Mouse (Mus musculus): ENCODE measurements around the gene Cacnb1. TPM values are rescaled to one million over a fixed set of nuclear protein-coding genes. Genes with fewer than 3 reads are reported as not detected.

Cacnb1 gene
- polyA plus RNA-seq (2016; fragmentation: Nextera tagmentation; extraction: Ambion mirVana): 38.2 and 40.9 TPM in 2 replicates

GRCm38 (mm10) chr11:98022555-98023371 lies at the start of gene Cacnb1:
Gene Cacnb1, minus strand, starts transcription at chr11:98023034.
- peak within 1 kb of the TSS; percentile 88 for H3K27ac ChIP-seq
- peaks cover 7% of the 10 kb centered on the region for H3K36me3 ChIP-seq
- H3K9ac ChIP-seq: peak within 1 kb of the TSS; percentile 88
- H3K9me3 ChIP-seq: no peaks in the 10 kb centered on the region
- WGBS: under 1% methylated on average over 51 of the region's 52 CpGs
- ATAC-seq (ENCODE audit: low FRiP score, low read depth): peak; percentile 46
- H3K4me2 ChIP-seq (replicated peaks): peak within 1 kb of the TSS; percentile 82
- H3K4me1 ChIP-seq: peaks cover 56% of the 10 kb centered on the region
- H3K27me3 ChIP-seq (replicated peaks): no peaks in the 10 kb centered on the region
- peak within 1 kb of the TSS; percentile 86 for H3K4me3 ChIP-seq

DNA sequence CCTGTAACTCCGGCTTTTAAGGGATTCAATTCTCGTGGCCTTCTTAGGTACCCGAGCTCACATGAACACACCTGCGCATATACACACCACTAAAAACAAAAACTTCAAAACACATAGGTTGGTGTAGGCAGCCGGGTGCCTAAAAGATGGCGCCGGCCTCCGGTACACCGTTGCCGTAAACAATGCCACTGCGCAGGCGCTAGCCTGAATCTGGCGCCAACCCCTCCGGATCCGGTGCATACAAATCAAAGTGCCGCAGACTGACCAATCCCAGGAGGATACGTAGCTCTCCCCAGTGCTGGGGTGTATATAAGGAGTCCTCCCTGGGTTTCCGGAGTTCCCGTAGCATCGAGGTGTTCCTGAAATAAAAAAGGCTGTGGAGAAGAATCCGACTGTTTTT lies 44.4 kb upstream of the Cacnb1 start:
- H3K27me3 ChIP-seq (replicated peaks): no peaks in the 10 kb centered on the region
- WGBS: 94% methylated on average over 21 of the region's 21 CpGs
- no peak for ATAC-seq (ENCODE audit: low FRiP score, low read depth)

GRCm38 (mm10) chr11:98066201-98066600 lies 43.4 kb upstream of the Cacnb1 start:
- Histone ChIP-seq H3K9ac (no peak overlapping the region), H3K27me3 (replicated peaks) (no peaks in the 10 kb centered on the region), H3K4me2 (replicated peaks) (no peak overlapping the region), H3K27ac (no peak overlapping the region), H3K9me3 (peaks cover 8% of the 10 kb centered on the region; the same call in 1 of the 2 replicates), H3K36me3 (no peaks in the 10 kb centered on the region), H3K4me1 (no peaks in the 10 kb centered on the region), H3K4me3 (no peak overlapping the region)
- no peak for ATAC-seq (ENCODE audit: low FRiP score, low read depth)
- WGBS: 92% methylated on average over 12 of the region's 12 CpGs

More for the DNA sequence above, 44.4 kb upstream of the Cacnb1 start:
- Histone ChIP-seq H3K27ac (no peak overlapping the region), H3K4me1 (no peaks in the 10 kb centered on the region), H3K36me3 (no peaks in the 10 kb centered on the region), H3K9me3 (peaks cover 8% of the 10 kb centered on the region; the same call in 1 of the 2 replicates), H3K4me3 (no peak overlapping the region), H3K4me2 (replicated peaks) (no peak overlapping the region), H3K9ac (no peak overlapping the region)

DNA sequence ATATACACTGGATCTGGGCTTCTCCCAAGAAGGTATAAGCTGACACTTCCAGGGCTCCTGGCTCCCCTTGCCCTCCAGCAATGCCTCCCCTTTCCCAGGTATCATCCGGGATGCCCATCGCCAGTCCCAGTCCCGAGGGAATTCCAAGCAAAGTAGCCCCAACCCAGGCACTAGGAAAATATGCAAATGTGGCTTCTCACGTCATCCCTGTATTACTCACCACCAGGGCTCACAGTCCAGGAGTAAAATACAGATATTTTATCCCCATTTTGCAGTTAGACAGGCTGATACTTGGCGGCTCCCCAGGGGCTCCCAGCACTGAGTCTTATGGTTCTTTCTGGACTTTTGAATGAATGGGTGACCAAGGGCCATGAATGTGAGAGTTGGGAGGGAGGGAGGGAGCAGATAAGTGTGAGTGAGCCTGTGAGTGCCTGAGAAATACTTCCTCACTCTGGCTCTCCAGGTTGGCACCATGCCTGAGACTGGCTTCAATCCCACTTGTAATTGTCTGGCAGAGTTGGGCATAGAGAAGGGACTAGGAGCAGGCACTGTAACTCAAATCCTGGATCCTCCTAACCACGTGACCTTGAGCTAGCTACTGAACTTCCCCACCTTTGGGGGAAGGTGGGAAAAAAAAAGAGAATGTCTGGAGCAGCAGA lies 39.2 kb upstream of the Cacnb1 start:
- no peak overlapping the region for H3K27ac ChIP-seq
- H3K27me3 ChIP-seq (replicated peaks): 0 out of 2 replicates have a peak, but pooled peaks cover 2% of the 10 kb centered on the region
- no peak overlapping the region for H3K4me2 ChIP-seq (replicated peaks)
- 0 out of 2 replicates have a peak, but pooled peaks cover 1% of the 10 kb centered on the region for H3K9me3 ChIP-seq
- H3K4me3 ChIP-seq: no peak overlapping the region
- 67% methylated on average over 6 of the region's 6 CpGs for WGBS
- H3K9ac ChIP-seq: no peak overlapping the region
- no peak for ATAC-seq (ENCODE audit: low FRiP score, low read depth)
- no peaks in the 10 kb centered on the region for H3K36me3 ChIP-seq
- H3K4me1 ChIP-seq: peaks cover 19% of the 10 kb centered on the region; the same call in 1 of the 2 replicates

- Histone ChIP-seq H3K27ac (no peak overlapping the region), H3K4me3 (no peak overlapping the region), H3K4me2 (replicated peaks) (no peak overlapping the region), H3K36me3 (no peaks in the 10 kb centered on the region), H3K9me3 (no peaks in the 10 kb centered on the region), H3K27me3 (replicated peaks) (0 out of 2 replicates have a peak, but pooled peaks cover 2% of the 10 kb centered on the region), H3K4me1 (peaks cover 19% of the 10 kb centered on the region; the same call in 1 of the 2 replicates), H3K9ac (no peak overlapping the region)
- 69% methylated on average over 3 of the region's 3 CpGs for WGBS
- ATAC-seq (ENCODE audit: low FRiP score, low read depth): no peak
Observed at GRCm38 (mm10) chr11:98061441-98061840, 38.6 kb upstream of the Cacnb1 start.

- H3K27me3 ChIP-seq (replicated peaks): peaks cover 8% of the 10 kb centered on the region; the same call in 1 of the 2 replicates
- no peak overlapping the region for H3K4me3 ChIP-seq
- WGBS: 72% methylated on average over 5 of the region's 5 CpGs
- H3K36me3 ChIP-seq: no peaks in the 10 kb centered on the region
- H3K9me3 ChIP-seq: no peaks in the 10 kb centered on the region
- peaks cover 19% of the 10 kb centered on the region; the same call in 1 of the 2 replicates for H3K4me1 ChIP-seq
- H3K4me2 ChIP-seq (replicated peaks): no peak overlapping the region
- no peak overlapping the region for H3K27ac ChIP-seq
- H3K9ac ChIP-seq: no peak overlapping the region
- ATAC-seq (ENCODE audit: low FRiP score, low read depth): no peak
Observed at GRCm38 (mm10) chr11:98060104-98060692, 37.4 kb upstream of the Cacnb1 start.

- 65% methylated on average over 7 of the region's 7 CpGs for WGBS
- Histone ChIP-seq H3K27ac (no peak overlapping the region), H3K4me1 (peaks cover 19% of the 10 kb centered on the region; the same call in 1 of the 2 replicates), H3K4me2 (replicated peaks) (no peak overlapping the region), H3K36me3 (no peaks in the 10 kb centered on the region), H3K9me3 (no peaks in the 10 kb centered on the region), H3K9ac (no peak overlapping the region), H3K4me3 (no peak overlapping the region), H3K27me3 (replicated peaks) (peaks cover 12% of the 10 kb centered on the region; the same call in 1 of the 2 replicates)
- ATAC-seq (ENCODE audit: low FRiP score, low read depth): no peak
Observed at GRCm38 (mm10) chr11:98059662-98060061, 36.8 kb upstream of the Cacnb1 start.

DNA sequence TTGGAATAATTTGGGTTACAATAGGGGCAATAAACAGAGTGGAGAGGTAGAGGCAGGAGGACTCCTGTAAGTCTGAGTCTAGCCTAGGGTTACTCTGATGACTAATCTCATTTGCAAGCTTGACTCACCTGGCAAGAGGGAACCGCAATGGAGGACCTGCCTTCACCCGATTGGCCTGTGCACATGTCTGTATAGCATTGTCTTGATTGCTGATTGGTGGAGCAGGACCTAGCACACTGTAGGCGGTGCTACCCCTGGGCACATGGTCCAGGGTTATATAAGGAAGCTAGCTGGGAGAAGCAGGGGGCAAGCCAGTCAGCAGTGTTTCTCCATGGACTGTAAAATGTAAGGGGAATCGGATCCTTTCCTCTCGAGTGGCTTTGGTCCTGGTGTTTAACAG lies 35.2 kb upstream of the Cacnb1 start:
- Histone ChIP-seq H3K36me3 (no peaks in the 10 kb centered on the region), H3K4me3 (no peak overlapping the region), H3K9me3 (no peaks in the 10 kb centered on the region), H3K27ac (no peak overlapping the region), H3K4me1 (peaks cover 21% of the 10 kb centered on the region), H3K4me2 (replicated peaks) (no peak overlapping the region), H3K27me3 (replicated peaks) (peaks cover 16% of the 10 kb centered on the region; the same call in 1 of the 2 replicates), H3K9ac (no peak overlapping the region)
- ATAC-seq (ENCODE audit: low FRiP score, low read depth): no peak
- 83% methylated on average over 5 of the region's 5 CpGs for WGBS

- Histone ChIP-seq H3K4me1 (peaks cover 26% of the 10 kb centered on the region), H3K9ac (no peak overlapping the region)
Observed at GRCm38 (mm10) chr11:98057466-98057865, 34.6 kb upstream of the Cacnb1 start.

GRCm38 (mm10) chr11:98052989-98053834 lies 30.4 kb upstream of the Cacnb1 start, which contains the start of gene Stac2:
Gene Stac2, minus strand, starts transcription at chr11:98053462.
- peak within 1 kb of the TSS; percentile 75 for H3K9ac ChIP-seq
- peaks cover 44% of the 10 kb centered on the region for H3K27me3 ChIP-seq (replicated peaks)
- peak within 1 kb of the TSS; percentile 15; the same call in 1 of the 2 replicates for H3K27ac ChIP-seq
- ATAC-seq (ENCODE audit: low FRiP score, low read depth): peak; percentile 87
- no peaks in the 10 kb centered on the region for H3K36me3 ChIP-seq
- no peaks in the 10 kb centered on the region for H3K9me3 ChIP-seq
- peak within 1 kb of the TSS; percentile 68 for H3K4me2 ChIP-seq (replicated peaks)
- 2% methylated on average over 41 of the region's 48 CpGs for WGBS
- H3K4me1 ChIP-seq: peaks cover 33% of the 10 kb centered on the region
- H3K4me3 ChIP-seq: peak within 1 kb of the TSS; percentile 49

More at GRCm38 (mm10) chr11:98057466-98057865, 34.6 kb upstream of the Cacnb1 start:
- Histone ChIP-seq H3K27me3 (replicated peaks) (peaks cover 21% of the 10 kb centered on the region), H3K4me2 (replicated peaks) (no peak overlapping the region), H3K4me3 (no peak overlapping the region), H3K9me3 (no peaks in the 10 kb centered on the region), H3K27ac (no peak overlapping the region), H3K36me3 (no peaks in the 10 kb centered on the region)
- WGBS: 27% methylated on average over 9 of the region's 9 CpGs
- ATAC-seq (ENCODE audit: low FRiP score, low read depth): no peak
